Mouse (Mus musculus): ENCODE results near the gene Taar7a. TPM values are rescaled to one million over a fixed set of nuclear protein-coding genes. Genes with fewer than 3 reads are reported as not detected.

Taar7a gene
- polyA plus RNA-seq, 1 experiment from 2014 or later = not detected

DNA sequence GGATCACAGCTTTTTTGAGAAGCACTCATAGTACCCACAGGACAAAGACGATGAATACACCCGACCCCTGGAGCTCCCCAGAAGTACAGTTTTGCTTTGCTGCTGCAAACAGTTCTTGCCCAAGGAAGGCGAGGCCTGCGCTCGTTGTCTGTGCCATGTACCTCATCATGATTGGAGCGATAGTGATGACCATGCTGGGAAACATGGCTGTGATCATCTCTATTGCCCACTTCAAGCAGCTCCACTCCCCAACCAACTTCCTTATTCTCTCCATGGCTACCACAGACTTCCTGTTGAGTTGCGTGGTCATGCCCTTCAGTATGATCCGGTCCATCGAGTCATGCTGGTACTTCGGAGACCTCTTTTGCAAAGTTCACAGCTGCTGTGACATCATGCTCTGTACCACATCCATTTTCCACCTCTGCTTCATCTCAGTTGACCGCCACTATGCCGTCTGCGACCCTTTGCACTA, 32.8 kb downstream of the Taar7a start, which contains the start of gene Taar4:
Gene Taar4 (plus strand): TSS at position 51 of the 472 bp plus-strand sequence.
- no peak within 1 kb of the TSS for H3K9ac ChIP-seq (ENCODE audit: low read depth, low read length)
- no peak within 1 kb of the TSS for H3K27ac ChIP-seq (ENCODE audit: low read depth, low read length)
- H3K4me1 ChIP-seq (replicated peaks; ENCODE audit: control insufficient read depth, insufficient read depth, low read length) = no peaks in the 10 kb centered on the region
- DNase-seq (ENCODE audit: low spot score) (no peak), ATAC-seq (replicated peaks; ENCODE audit: low FRiP score) (no peak)
- 85% methylated on average over 13 of the region's 13 CpGs for WGBS
- H3K9me3 ChIP-seq (ENCODE audit: control insufficient read depth, low read length) = no peaks in the 10 kb centered on the region
- no peaks in the 10 kb centered on the region for H3K27me3 ChIP-seq (replicated peaks; ENCODE audit: control insufficient read depth, insufficient read depth, low read length)
- H3K4me3 ChIP-seq (ENCODE audit: low read depth, low read length) = no peak within 1 kb of the TSS
- H3K4me2 ChIP-seq = no peak within 1 kb of the TSS
- no peaks in the 10 kb centered on the region for H3K36me3 ChIP-seq (ENCODE audit: control insufficient read depth, insufficient read depth, low read length)

DNA sequence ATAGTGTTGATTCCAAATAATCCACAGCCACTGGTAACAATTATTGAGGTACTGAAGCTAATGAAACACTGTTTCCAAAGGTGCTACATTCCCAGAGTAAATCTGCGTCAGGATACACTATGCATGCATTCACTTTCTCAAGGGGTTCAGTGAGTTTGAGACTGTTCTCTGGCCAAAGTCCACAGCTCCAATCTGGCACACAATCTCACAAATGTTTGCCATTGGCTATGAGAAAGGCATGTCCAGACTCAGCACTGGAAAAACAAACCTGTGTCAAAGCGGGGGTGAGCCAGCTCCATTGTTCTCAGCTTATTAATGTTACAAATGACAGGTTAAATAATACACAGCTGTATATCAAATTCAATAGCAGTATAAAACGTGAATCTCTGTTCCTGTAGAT, 34.2 kb downstream of the Taar7a start:
- H3K36me3 ChIP-seq (ENCODE audit: control insufficient read depth, insufficient read depth, low read length) = no peaks in the 10 kb centered on the region
- H3K4me1 ChIP-seq (replicated peaks; ENCODE audit: control insufficient read depth, insufficient read depth, low read length) = no peaks in the 10 kb centered on the region
- no peak overlapping the region for H3K4me2 ChIP-seq
- no peak for DNase-seq (ENCODE audit: low spot score)
- no peak overlapping the region for H3K9ac ChIP-seq (ENCODE audit: low read depth, low read length)
- no peaks in the 10 kb centered on the region for H3K27me3 ChIP-seq (replicated peaks; ENCODE audit: control insufficient read depth, insufficient read depth, low read length)
- ATAC-seq (replicated peaks; ENCODE audit: low FRiP score) = no peak
- WGBS = 64% methylated on average over 3 of the region's 3 CpGs
- no peak overlapping the region for H3K27ac ChIP-seq (ENCODE audit: low read depth, low read length)
- no peaks in the 10 kb centered on the region for H3K9me3 ChIP-seq (ENCODE audit: control insufficient read depth, low read length)
- H3K4me3 ChIP-seq (ENCODE audit: low read depth, low read length) = no peak overlapping the region

GRCm38 (mm10) chr10:23951714-23952113, 41.6 kb downstream of the Taar7a start:
- DNase-seq (ENCODE audit: low spot score) (no peak), ATAC-seq (replicated peaks; ENCODE audit: low FRiP score) (no peak)
- no peak overlapping the region for H3K9ac ChIP-seq (ENCODE audit: low read depth, low read length)
- H3K36me3 ChIP-seq (ENCODE audit: control insufficient read depth, insufficient read depth, low read length) = no peaks in the 10 kb centered on the region
- H3K4me2 ChIP-seq = no peak overlapping the region
- 78% methylated on average over 6 of the region's 6 CpGs for WGBS
- H3K4me1 ChIP-seq (replicated peaks; ENCODE audit: control insufficient read depth, insufficient read depth, low read length) = no peaks in the 10 kb centered on the region
- no peaks in the 10 kb centered on the region for H3K27me3 ChIP-seq (replicated peaks; ENCODE audit: control insufficient read depth, insufficient read depth, low read length)
- H3K4me3 ChIP-seq (ENCODE audit: low read depth, low read length) = no peak overlapping the region
- no peak overlapping the region for H3K27ac ChIP-seq (ENCODE audit: low read depth, low read length)
- no peaks in the 10 kb centered on the region for H3K9me3 ChIP-seq (ENCODE audit: control insufficient read depth, low read length)

- no peak for ATAC-seq (replicated peaks; ENCODE audit: low FRiP score)
- no peaks in the 10 kb centered on the region for H3K27me3 ChIP-seq (replicated peaks; ENCODE audit: control insufficient read depth, insufficient read depth, low read length)
These were observed 43.7 kb downstream of the Taar7a start, which contains the start of gene Taar3 for GRCm38 (mm10) chr10:23949508-23950005. Gene Taar3, plus strand, starts transcription at chr10:23949558.

GRCm38 (mm10) chr10:23948026-23948425, 45.3 kb downstream of the Taar7a start:
- H3K27ac ChIP-seq (ENCODE audit: low read depth, low read length) = no peak overlapping the region
- 69% methylated on average over 7 of the region's 7 CpGs for WGBS
- H3K4me3 ChIP-seq (ENCODE audit: low read depth, low read length) = no peak overlapping the region

More at GRCm38 (mm10) chr10:23949508-23950005, 43.7 kb downstream of the Taar7a start, which contains the start of gene Taar3:
- Histone ChIP-seq H3K4me2 (no peak within 1 kb of the TSS), H3K9me3 (ENCODE audit: control insufficient read depth, low read length) (no peaks in the 10 kb centered on the region), H3K4me3 (ENCODE audit: low read depth, low read length) (no peak within 1 kb of the TSS), H3K4me1 (replicated peaks; ENCODE audit: control insufficient read depth, insufficient read depth, low read length) (no peaks in the 10 kb centered on the region), H3K9ac (ENCODE audit: low read depth, low read length) (no peak within 1 kb of the TSS), H3K36me3 (ENCODE audit: control insufficient read depth, insufficient read depth, low read length) (no peaks in the 10 kb centered on the region), H3K27ac (ENCODE audit: low read depth, low read length) (no peak within 1 kb of the TSS)
- DNase-seq (ENCODE audit: low spot score) = no peak
- WGBS = 87% methylated on average over 16 of the region's 16 CpGs

GRCm38 (mm10) chr10:23942465-23942864, 50.8 kb downstream of the Taar7a start:
- WGBS = 58% methylated on average over 5 of the region's 5 CpGs
- ATAC-seq (replicated peaks; ENCODE audit: low FRiP score) = no peak
- H3K4me3 ChIP-seq (ENCODE audit: low read depth, low read length) = no peak overlapping the region
- H3K4me2 ChIP-seq = no peak overlapping the region
- no peaks in the 10 kb centered on the region for H3K27me3 ChIP-seq (replicated peaks; ENCODE audit: control insufficient read depth, insufficient read depth, low read length)
- DNase-seq (ENCODE audit: low spot score) = no peak
- H3K36me3 ChIP-seq (ENCODE audit: control insufficient read depth, insufficient read depth, low read length) = no peaks in the 10 kb centered on the region
- no peaks in the 10 kb centered on the region for H3K4me1 ChIP-seq (replicated peaks; ENCODE audit: control insufficient read depth, insufficient read depth, low read length)
- H3K9me3 ChIP-seq (ENCODE audit: control insufficient read depth, low read length) = no peaks in the 10 kb centered on the region
- H3K9ac ChIP-seq (ENCODE audit: low read depth, low read length) = no peak overlapping the region
- H3K27ac ChIP-seq (ENCODE audit: low read depth, low read length) = no peak overlapping the region

More at GRCm38 (mm10) chr10:23948026-23948425, 45.3 kb downstream of the Taar7a start:
- H3K4me1 ChIP-seq (replicated peaks; ENCODE audit: control insufficient read depth, insufficient read depth, low read length) = no peaks in the 10 kb centered on the region
- no peaks in the 10 kb centered on the region for H3K36me3 ChIP-seq (ENCODE audit: control insufficient read depth, insufficient read depth, low read length)
- no peaks in the 10 kb centered on the region for H3K9me3 ChIP-seq (ENCODE audit: control insufficient read depth, low read length)
- no peak overlapping the region for H3K9ac ChIP-seq (ENCODE audit: low read depth, low read length)
- no peaks in the 10 kb centered on the region for H3K27me3 ChIP-seq (replicated peaks; ENCODE audit: control insufficient read depth, insufficient read depth, low read length)
- ATAC-seq (replicated peaks; ENCODE audit: low FRiP score) (no peak), DNase-seq (ENCODE audit: low spot score) (no peak)
- H3K4me2 ChIP-seq = no peak overlapping the region

Other genes with a start within 250 kb of the Taar7a start
- gene Rps12, start 206.2 kb downstream of the Taar7a start, polyA plus RNA-seq (2014; fragmentation: Nextera tagmentation; extraction: Ambion mirVana) = 260 and 303 TPM in 2 replicates
- 5.6 and 6.3 TPM in 2 replicates for gene Slc18b1, start 196.5 kb downstream of the Taar7a start, polyA plus RNA-seq (2014; fragmentation: Nextera tagmentation; extraction: Ambion mirVana)
- not detected in 2 replicates for gene Vnn3, start 142.0 kb downstream of the Taar7a start, polyA plus RNA-seq (2014; fragmentation: Nextera tagmentation; extraction: Ambion mirVana)
- gene Vnn1, start 98.8 kb downstream of the Taar7a start, polyA plus RNA-seq (2014; fragmentation: Nextera tagmentation; extraction: Ambion mirVana) = 1.3 and 1.4 TPM in 2 replicates
- not detected in 2 replicates for gene Taar1, start 73.1 kb downstream of the Taar7a start, polyA plus RNA-seq (2014; fragmentation: Nextera tagmentation; extraction: Ambion mirVana)
- gene Taar2, start 54.9 kb downstream of the Taar7a start, polyA plus RNA-seq (2014; fragmentation: Nextera tagmentation; extraction: Ambion mirVana) = not detected in 2 replicates
- gene Taar3, start 43.9 kb downstream of the Taar7a start, polyA plus RNA-seq (2014; fragmentation: Nextera tagmentation; extraction: Ambion mirVana) = not detected in 2 replicates
- not detected in 2 replicates for gene Taar4, start 33.0 kb downstream of the Taar7a start, polyA plus RNA-seq (2014; fragmentation: Nextera tagmentation; extraction: Ambion mirVana)
- not detected in 2 replicates for gene Taar5, start 22.8 kb downstream of the Taar7a start, polyA plus RNA-seq (2014; fragmentation: Nextera tagmentation; extraction: Ambion mirVana)
- not detected in 2 replicates for gene Taar6, start 7.8 kb downstream of the Taar7a start, polyA plus RNA-seq (2014; fragmentation: Nextera tagmentation; extraction: Ambion mirVana)
- not detected in 2 replicates for gene Taar7b, start 6.5 kb upstream of the Taar7a start, polyA plus RNA-seq (2014; fragmentation: Nextera tagmentation; extraction: Ambion mirVana)
- gene Taar7d, start 33.7 kb upstream of the Taar7a start, polyA plus RNA-seq (2014; fragmentation: Nextera tagmentation; extraction: Ambion mirVana) = not detected in 2 replicates
- gene Taar7e, start 44.1 kb upstream of the Taar7a start, polyA plus RNA-seq (2014; fragmentation: Nextera tagmentation; extraction: Ambion mirVana) = not detected in 2 replicates
- gene Taar7f, start 56.0 kb upstream of the Taar7a start, polyA plus RNA-seq (2014; fragmentation: Nextera tagmentation; extraction: Ambion mirVana) = not detected in 2 replicates
- gene Taar8a, start 83.0 kb upstream of the Taar7a start, polyA plus RNA-seq (2014; fragmentation: Nextera tagmentation; extraction: Ambion mirVana) = not detected in 2 replicates
- gene Taar8b, start 98.8 kb upstream of the Taar7a start, polyA plus RNA-seq (2014; fragmentation: Nextera tagmentation; extraction: Ambion mirVana) = not detected in 2 replicates
- not detected in 2 replicates for gene Taar8c, start 108.4 kb upstream of the Taar7a start, polyA plus RNA-seq (2014; fragmentation: Nextera tagmentation; extraction: Ambion mirVana)
- not detected in 2 replicates for gene Taar9, start 116.1 kb upstream of the Taar7a start, polyA plus RNA-seq (2014; fragmentation: Nextera tagmentation; extraction: Ambion mirVana)
- gene Stx7, start 155.8 kb upstream of the Taar7a start, polyA plus RNA-seq (2014; fragmentation: Nextera tagmentation; extraction: Ambion mirVana) = 50.7 and 56.0 TPM in 2 replicates
- gene Moxd1, start 230.0 kb upstream of the Taar7a start, polyA plus RNA-seq (2014; fragmentation: Nextera tagmentation; extraction: Ambion mirVana) = 2.3 and 2.8 TPM in 2 replicates

Data from liver, embryonic 11.5 days (tissue).